Mouse (Mus musculus): ENCODE data around the gene Gm826. TPM values are rescaled to one million over a fixed set of nuclear protein-coding genes. Genes with fewer than 3 reads are reported as not detected.

Gm826 gene
- total RNA-seq, 2 experiments from 2014 or later, result not detected

DNA sequence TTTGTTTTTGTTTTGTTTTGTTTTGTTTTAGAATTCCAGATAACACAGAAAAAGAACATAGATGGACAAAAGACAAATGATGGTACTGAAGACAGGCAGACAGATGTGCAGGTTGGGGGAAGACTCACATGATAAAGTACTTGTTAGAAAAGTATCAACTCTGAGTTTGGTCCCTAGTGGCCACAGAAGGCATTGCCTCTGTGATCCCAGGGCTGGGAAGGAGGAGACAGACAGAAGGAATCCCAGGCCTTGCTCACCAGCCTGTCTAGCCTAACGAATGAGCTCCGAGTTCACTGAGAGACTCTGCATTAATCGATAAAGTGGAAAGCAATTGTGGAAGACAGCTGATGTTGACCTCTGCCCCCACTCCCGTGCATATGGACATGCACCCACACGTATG lies 22.2 kb upstream of the Gm826 start:
- ATAC-seq (replicated peaks; ENCODE audit: poor library complexity, severe bottlenecking), result no peak

DNA sequence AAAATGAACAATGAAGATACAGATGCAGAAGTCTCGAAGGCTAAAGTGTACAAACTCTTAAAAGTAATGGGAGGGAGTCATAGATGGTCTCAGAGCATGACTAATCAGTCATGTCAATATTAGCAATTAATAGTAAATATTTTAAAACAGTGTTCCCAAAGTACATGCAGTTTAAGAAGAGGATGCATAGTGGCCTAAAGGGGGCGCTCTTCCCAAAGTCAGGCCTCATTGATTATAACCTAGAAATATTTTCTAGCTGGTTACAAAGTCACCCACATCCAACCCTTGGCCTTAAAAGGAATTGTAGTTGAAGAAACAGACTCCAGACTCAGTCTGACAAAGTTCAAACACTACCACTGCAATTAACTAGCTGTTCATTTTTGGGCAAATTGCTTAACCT lies 20.4 kb upstream of the Gm826 start:
- ATAC-seq (replicated peaks; ENCODE audit: poor library complexity, severe bottlenecking), result no peak

DNA sequence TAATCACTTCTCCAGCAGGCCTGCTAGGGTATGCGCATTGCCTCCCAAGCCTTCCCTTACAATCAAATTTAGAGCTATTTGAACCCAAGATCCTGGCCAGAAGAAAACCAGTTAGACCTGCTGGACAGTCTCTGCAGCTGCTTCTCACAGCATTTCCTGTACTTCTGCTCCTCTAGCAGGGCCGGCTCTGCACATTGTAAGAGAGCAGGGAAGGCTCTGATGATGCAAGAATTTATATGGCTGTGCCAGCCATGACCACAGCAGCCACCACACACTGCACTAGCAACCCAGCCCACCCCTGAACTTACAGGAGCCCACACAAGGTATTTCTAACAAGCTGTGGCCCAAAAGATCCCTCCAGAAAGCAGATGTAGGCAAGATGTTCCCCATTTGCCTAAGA lies 19.6 kb upstream of the Gm826 start:
- ATAC-seq (replicated peaks; ENCODE audit: poor library complexity, severe bottlenecking), result peak; percentile 93

GRCm38 (mm10) chr2:160351038-160351574 lies 17.1 kb upstream of the Gm826 start:
- ATAC-seq (replicated peaks; ENCODE audit: poor library complexity, severe bottlenecking), result no peak

DNA sequence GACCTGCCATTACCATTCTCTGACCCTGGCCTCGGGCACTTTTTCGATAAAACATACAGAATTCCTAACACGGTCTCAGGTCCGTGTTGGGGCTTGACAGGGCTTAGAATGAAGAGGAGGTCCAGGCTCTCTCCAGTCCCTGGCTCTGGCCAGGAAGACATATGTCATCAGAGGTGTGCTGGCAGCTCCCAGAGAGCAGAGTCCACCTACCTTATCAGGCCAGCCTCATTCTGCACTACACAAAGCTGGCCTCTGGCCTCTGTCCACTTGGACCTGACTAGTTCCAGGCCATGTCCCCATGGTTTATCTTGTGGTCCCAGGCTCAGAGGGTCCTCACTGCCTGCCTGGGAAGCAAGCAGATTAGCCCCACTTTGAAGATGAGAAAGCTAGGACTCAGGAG lies 15.6 kb upstream of the Gm826 start:
- ATAC-seq (replicated peaks; ENCODE audit: poor library complexity, severe bottlenecking), result no peak

DNA sequence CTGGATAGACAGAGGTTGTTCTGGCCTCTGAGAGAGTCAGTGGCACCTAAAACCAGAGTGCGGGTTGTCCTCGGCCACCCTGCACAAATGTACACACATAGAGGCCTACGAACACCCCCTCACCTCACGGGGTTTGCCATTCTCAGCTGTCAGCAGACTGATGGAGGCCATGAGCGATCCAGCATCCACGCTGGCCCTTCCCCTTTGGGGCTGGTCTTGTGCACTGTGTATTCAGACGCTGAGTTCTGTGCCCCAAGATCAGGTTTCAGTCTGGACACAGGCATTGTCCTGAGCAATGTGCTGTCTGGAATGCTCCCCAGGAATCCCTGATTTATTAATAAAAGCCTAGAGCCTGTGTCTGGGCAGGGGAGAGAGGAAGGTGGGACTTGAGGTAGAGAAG lies 14.8 kb upstream of the Gm826 start:
- ATAC-seq (replicated peaks; ENCODE audit: poor library complexity, severe bottlenecking), result no peak

- ATAC-seq (replicated peaks; ENCODE audit: poor library complexity, severe bottlenecking), result peak; percentile 84
These were observed 14.2 kb upstream of the Gm826 start for GRCm38 (mm10) chr2:160348072-160348604.

GRCm38 (mm10) chr2:160345644-160346043 lies 11.7 kb upstream of the Gm826 start:
- ATAC-seq (replicated peaks; ENCODE audit: poor library complexity, severe bottlenecking), result no peak

GRCm38 (mm10) chr2:160340121-160340520 lies 6.2 kb upstream of the Gm826 start:
- no peak for ATAC-seq (replicated peaks; ENCODE audit: poor library complexity, severe bottlenecking)

GRCm38 (mm10) chr2:160339595-160339994 lies 5.6 kb upstream of the Gm826 start:
- ATAC-seq (replicated peaks; ENCODE audit: poor library complexity, severe bottlenecking), result peak; percentile 7; the same call in 1 of the 2 replicates

- peak; percentile 11; the same call in 1 of the 2 replicates for ATAC-seq (replicated peaks; ENCODE audit: poor library complexity, severe bottlenecking)
These were observed 2.1 kb upstream of the Gm826 start for GRCm38 (mm10) chr2:160336053-160336452.

DNA sequence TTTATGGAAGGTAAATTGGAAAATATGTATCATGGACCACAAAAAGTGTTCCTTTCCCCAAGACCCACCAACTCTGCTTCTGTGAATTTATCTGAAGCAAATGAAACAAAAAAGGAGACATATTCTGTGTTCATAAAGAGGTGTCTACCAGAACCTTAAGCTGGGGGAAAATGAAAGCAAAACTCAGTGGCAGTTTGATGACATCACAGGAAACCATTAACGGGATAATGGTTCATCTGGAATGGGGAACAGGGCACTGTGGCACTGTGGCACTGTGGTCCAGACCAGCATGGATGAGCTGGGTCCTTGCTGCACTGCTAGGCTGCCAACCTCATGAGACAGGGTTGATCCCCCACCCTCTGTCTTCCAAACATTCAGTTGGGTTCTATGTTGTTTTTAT lies 1.1 kb upstream of the Gm826 start:
- peak; percentile 83 for ATAC-seq (replicated peaks; ENCODE audit: poor library complexity, severe bottlenecking)

GRCm38 (mm10) chr2:160332516-160333325 lies 1.2 kb downstream of the Gm826 start:
- ATAC-seq (replicated peaks; ENCODE audit: poor library complexity, severe bottlenecking), result no peak

DNA sequence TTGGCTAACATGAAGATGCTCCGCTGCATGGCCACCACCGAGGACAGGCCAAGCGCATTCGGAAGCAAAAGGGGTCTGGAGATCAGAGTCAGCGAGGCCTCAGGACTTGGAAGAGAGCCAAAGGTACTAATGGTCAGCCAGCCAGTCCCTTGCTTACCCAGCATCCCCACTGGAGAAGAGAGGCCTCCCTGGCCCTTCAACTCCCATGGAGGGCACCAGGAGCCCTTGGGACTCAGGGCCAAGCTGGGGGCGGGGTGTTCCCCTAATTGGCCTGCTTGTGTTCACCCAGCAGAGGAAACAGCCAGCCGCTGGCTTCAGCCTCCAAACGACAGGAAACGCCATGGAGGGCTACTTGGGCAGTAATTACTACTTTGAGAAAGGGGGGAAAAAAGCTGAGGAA lies 5.1 kb downstream of the Gm826 start:
- ATAC-seq (replicated peaks; ENCODE audit: poor library complexity, severe bottlenecking), result peak; percentile 46

- ATAC-seq (replicated peaks; ENCODE audit: poor library complexity, severe bottlenecking), result no peak
These were observed 6.2 kb downstream of the Gm826 start for GRCm38 (mm10) chr2:160327716-160328115.

DNA sequence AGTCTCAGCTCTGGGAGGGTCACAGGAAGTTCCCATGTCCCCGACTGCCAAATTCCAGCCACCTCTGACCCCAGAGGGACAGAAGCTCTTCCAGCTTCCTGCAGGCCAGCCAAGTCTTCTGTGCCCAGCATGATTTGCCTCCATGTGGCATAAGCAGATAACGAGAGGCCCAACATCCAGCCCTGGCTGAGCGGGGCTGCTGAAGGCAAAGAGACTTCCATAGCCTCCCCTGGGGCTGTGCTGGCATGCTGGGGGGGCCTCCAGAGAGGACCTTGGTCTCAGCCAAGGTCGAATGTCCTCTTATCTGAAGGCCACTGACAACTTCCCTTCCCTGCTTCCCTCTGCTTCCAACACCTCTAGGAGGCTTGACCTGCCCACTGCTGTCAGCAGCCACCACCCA lies 6.8 kb downstream of the Gm826 start:
- ATAC-seq (replicated peaks; ENCODE audit: poor library complexity, severe bottlenecking), result peak; percentile 23; the same call in 1 of the 2 replicates

- ATAC-seq (replicated peaks; ENCODE audit: poor library complexity, severe bottlenecking), result no peak
These were observed 8.8 kb downstream of the Gm826 start for GRCm38 (mm10) chr2:160325105-160325644.

DNA sequence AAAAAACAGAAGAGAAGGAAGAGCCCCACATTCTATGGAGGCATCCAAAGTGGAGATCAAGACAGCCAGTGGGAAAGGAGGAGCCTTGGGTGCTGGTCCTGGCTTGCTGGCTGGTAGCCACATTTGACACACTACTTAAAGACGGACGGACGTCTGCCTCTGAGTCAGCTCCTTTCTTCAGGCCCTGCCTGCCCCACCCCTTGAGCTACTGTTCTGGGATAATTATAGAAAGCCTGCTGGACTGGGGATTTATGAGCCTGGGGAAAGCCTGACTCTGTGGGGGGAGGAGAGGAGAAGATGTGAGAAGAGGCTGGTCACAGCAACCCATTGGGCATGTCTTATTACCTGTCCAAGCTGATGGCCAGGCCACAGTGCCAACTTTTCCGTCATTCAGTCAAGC lies 12.1 kb downstream of the Gm826 start:
- ATAC-seq (replicated peaks; ENCODE audit: poor library complexity, severe bottlenecking), result no peak

- peak; percentile 73 for ATAC-seq (replicated peaks; ENCODE audit: poor library complexity, severe bottlenecking)
These were observed 15.7 kb downstream of the Gm826 start for GRCm38 (mm10) chr2:160318255-160318654.

DNA sequence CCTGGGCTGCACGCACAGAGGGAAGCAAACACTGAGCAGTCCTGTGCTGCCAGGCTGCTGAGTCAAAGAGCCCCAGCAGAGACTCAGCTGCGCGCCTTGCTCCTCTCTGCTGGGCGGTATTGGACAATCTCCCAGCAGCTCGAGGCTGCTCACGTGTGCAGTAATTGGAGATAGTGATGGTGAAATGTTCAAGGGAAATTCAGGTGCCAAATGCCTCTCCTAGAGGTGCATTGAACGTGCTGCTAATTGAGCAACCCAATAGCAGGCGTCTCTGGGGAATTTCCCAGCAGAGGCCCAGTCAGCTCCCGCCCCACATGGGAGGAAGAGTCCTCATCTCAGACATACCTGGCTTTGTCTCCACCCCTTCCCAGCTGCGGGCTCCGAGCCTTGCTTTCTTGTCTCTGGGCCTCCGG lies 20.4 kb downstream of the Gm826 start:
- no peak for ATAC-seq (replicated peaks; ENCODE audit: poor library complexity, severe bottlenecking)

GRCm38 (mm10) chr2:160305070-160305469 lies 28.9 kb downstream of the Gm826 start:
- no peak for ATAC-seq (replicated peaks; ENCODE audit: poor library complexity, severe bottlenecking)

Data from granulocyte monocyte progenitor cell, adult 5-6 weeks (primary cell).